Mouse (Mus musculus): Measurements from ENCODE around the gene Fbxw7. TPM values are rescaled to one million over a fixed set of nuclear protein-coding genes. Genes with fewer than 3 reads are reported as not detected.

The Fbxw7 gene
- polyA plus RNA-seq, 1 experiment from 2014 or later = 8.4 TPM

GRCm38 (mm10) chr3:84930683-84931082, 115.6 kb downstream of the Fbxw7 start:
- Histone ChIP-seq H3K4me2 (no peak overlapping the region), H3K36me3 (ENCODE audit: control insufficient read depth, insufficient read depth, low read length) (no peaks in the 10 kb centered on the region), H3K4me1 (ENCODE audit: control insufficient read depth, insufficient read depth, low read length) (0 out of 2 replicates have a peak, but pooled peaks cover 1% of the 10 kb centered on the region), H3K9ac (ENCODE audit: low read depth, low read length) (no peak overlapping the region), H3K9me3 (replicated peaks; ENCODE audit: control insufficient read depth, low read length) (no peaks in the 10 kb centered on the region), H3K27ac (ENCODE audit: low read depth, low read length) (no peak overlapping the region), H3K27me3 (ENCODE audit: control insufficient read depth, insufficient read depth, low read length) (no peaks in the 10 kb centered on the region), H3K4me3 (ENCODE audit: low read depth, low read length) (no peak overlapping the region)
- no peak for ATAC-seq (replicated peaks; ENCODE audit: insufficient number of reproducible peaks, low FRiP score, low TSS enrichment)
- 58% methylated on average over 3 of the region's 3 CpGs for WGBS (ENCODE audit: insufficient replicate concordance)

GRCm38 (mm10) chr3:84935729-84936128, 120.7 kb downstream of the Fbxw7 start:
- Histone ChIP-seq H3K9me3 (replicated peaks; ENCODE audit: control insufficient read depth, low read length) (no peaks in the 10 kb centered on the region), H3K9ac (ENCODE audit: low read depth, low read length) (no peak overlapping the region), H3K27ac (ENCODE audit: low read depth, low read length) (no peak overlapping the region), H3K4me1 (ENCODE audit: control insufficient read depth, insufficient read depth, low read length) (0 out of 2 replicates have a peak, but pooled peaks cover 4% of the 10 kb centered on the region), H3K4me3 (ENCODE audit: low read depth, low read length) (no peak overlapping the region), H3K27me3 (ENCODE audit: control insufficient read depth, insufficient read depth, low read length) (no peaks in the 10 kb centered on the region), H3K36me3 (ENCODE audit: control insufficient read depth, insufficient read depth, low read length) (no peaks in the 10 kb centered on the region), H3K4me2 (no peak overlapping the region)
- WGBS (ENCODE audit: insufficient replicate concordance) = 67% methylated on average over 1 of the region's 1 CpGs
- no peak for ATAC-seq (replicated peaks; ENCODE audit: insufficient number of reproducible peaks, low FRiP score, low TSS enrichment)

- H3K27ac ChIP-seq (ENCODE audit: low read depth, low read length) = no peak overlapping the region
- no peak overlapping the region for H3K4me2 ChIP-seq
- H3K4me3 ChIP-seq (ENCODE audit: low read depth, low read length) = no peak overlapping the region
- H3K9ac ChIP-seq (ENCODE audit: low read depth, low read length) = no peak overlapping the region
- H3K36me3 ChIP-seq (ENCODE audit: control insufficient read depth, insufficient read depth, low read length) = no peaks in the 10 kb centered on the region
- H3K9me3 ChIP-seq (replicated peaks; ENCODE audit: control insufficient read depth, low read length) = no peaks in the 10 kb centered on the region
- WGBS (ENCODE audit: insufficient replicate concordance) = 60% methylated on average over 2 of the region's 2 CpGs
- H3K4me1 ChIP-seq (ENCODE audit: control insufficient read depth, insufficient read depth, low read length) = 0 out of 2 replicates have a peak, but pooled peaks cover 4% of the 10 kb centered on the region
- ATAC-seq (replicated peaks; ENCODE audit: insufficient number of reproducible peaks, low FRiP score, low TSS enrichment) = no peak
- no peaks in the 10 kb centered on the region for H3K27me3 ChIP-seq (ENCODE audit: control insufficient read depth, insufficient read depth, low read length)
Observed at GRCm38 (mm10) chr3:84936252-84936651, 121.2 kb downstream of the Fbxw7 start.

- Histone ChIP-seq H3K9me3 (replicated peaks; ENCODE audit: control insufficient read depth, low read length) (no peaks in the 10 kb centered on the region), H3K27ac (ENCODE audit: low read depth, low read length) (no peak overlapping the region), H3K4me3 (ENCODE audit: low read depth, low read length) (no peak overlapping the region), H3K4me2 (no peak overlapping the region), H3K36me3 (ENCODE audit: control insufficient read depth, insufficient read depth, low read length) (no peaks in the 10 kb centered on the region), H3K9ac (ENCODE audit: low read depth, low read length) (no peak overlapping the region), H3K27me3 (ENCODE audit: control insufficient read depth, insufficient read depth, low read length) (no peaks in the 10 kb centered on the region), H3K4me1 (ENCODE audit: control insufficient read depth, insufficient read depth, low read length) (0 out of 2 replicates have a peak, but pooled peaks cover 4% of the 10 kb centered on the region)
- no peak for ATAC-seq (replicated peaks; ENCODE audit: insufficient number of reproducible peaks, low FRiP score, low TSS enrichment)
- 80% methylated on average over 5 of the region's 5 CpGs for WGBS (ENCODE audit: insufficient replicate concordance)
Observed at GRCm38 (mm10) chr3:84936956-84937355, 121.9 kb downstream of the Fbxw7 start.

- Histone ChIP-seq H3K9me3 (replicated peaks; ENCODE audit: control insufficient read depth, low read length) (no peaks in the 10 kb centered on the region), H3K36me3 (ENCODE audit: control insufficient read depth, insufficient read depth, low read length) (no peaks in the 10 kb centered on the region), H3K4me1 (ENCODE audit: control insufficient read depth, insufficient read depth, low read length) (0 out of 2 replicates have a peak, but pooled peaks cover 4% of the 10 kb centered on the region), H3K9ac (ENCODE audit: low read depth, low read length) (no peak overlapping the region), H3K27ac (ENCODE audit: low read depth, low read length) (no peak overlapping the region), H3K4me3 (ENCODE audit: low read depth, low read length) (no peak overlapping the region), H3K4me2 (no peak overlapping the region), H3K27me3 (ENCODE audit: control insufficient read depth, insufficient read depth, low read length) (no peaks in the 10 kb centered on the region)
- 72% methylated on average over 12 of the region's 12 CpGs for WGBS (ENCODE audit: insufficient replicate concordance)
- no peak for ATAC-seq (replicated peaks; ENCODE audit: insufficient number of reproducible peaks, low FRiP score, low TSS enrichment)
Observed at GRCm38 (mm10) chr3:84937360-84938355, 122.6 kb downstream of the Fbxw7 start.

- Histone ChIP-seq H3K9me3 (replicated peaks; ENCODE audit: control insufficient read depth, low read length) (no peaks in the 10 kb centered on the region), H3K4me2 (no peak overlapping the region), H3K4me3 (ENCODE audit: low read depth, low read length) (no peak overlapping the region), H3K27me3 (ENCODE audit: control insufficient read depth, insufficient read depth, low read length) (no peaks in the 10 kb centered on the region), H3K36me3 (ENCODE audit: control insufficient read depth, insufficient read depth, low read length) (no peaks in the 10 kb centered on the region), H3K27ac (ENCODE audit: low read depth, low read length) (no peak overlapping the region), H3K9ac (ENCODE audit: low read depth, low read length) (no peak overlapping the region), H3K4me1 (ENCODE audit: control insufficient read depth, insufficient read depth, low read length) (no peaks in the 10 kb centered on the region)
- ATAC-seq (replicated peaks; ENCODE audit: insufficient number of reproducible peaks, low FRiP score, low TSS enrichment) = no peak
- 89% methylated on average over 3 of the region's 3 CpGs for WGBS (ENCODE audit: insufficient replicate concordance)
Observed at GRCm38 (mm10) chr3:84944933-84945332, 129.9 kb downstream of the Fbxw7 start.

- H3K9ac ChIP-seq (ENCODE audit: low read depth, low read length) = no peak overlapping the region
- H3K9me3 ChIP-seq (replicated peaks; ENCODE audit: control insufficient read depth, low read length) = no peaks in the 10 kb centered on the region
- H3K4me2 ChIP-seq = no peak overlapping the region
- 91% methylated on average over 1 of the region's 1 CpGs for WGBS (ENCODE audit: insufficient replicate concordance)
- H3K4me1 ChIP-seq (ENCODE audit: control insufficient read depth, insufficient read depth, low read length) = no peaks in the 10 kb centered on the region
- ATAC-seq (replicated peaks; ENCODE audit: insufficient number of reproducible peaks, low FRiP score, low TSS enrichment) = no peak
- no peaks in the 10 kb centered on the region for H3K27me3 ChIP-seq (ENCODE audit: control insufficient read depth, insufficient read depth, low read length)
- no peaks in the 10 kb centered on the region for H3K36me3 ChIP-seq (ENCODE audit: control insufficient read depth, insufficient read depth, low read length)
- no peak overlapping the region for H3K4me3 ChIP-seq (ENCODE audit: low read depth, low read length)
- H3K27ac ChIP-seq (ENCODE audit: low read depth, low read length) = no peak overlapping the region
Observed at GRCm38 (mm10) chr3:84946381-84946780, 131.3 kb downstream of the Fbxw7 start.

- no peaks in the 10 kb centered on the region for H3K27me3 ChIP-seq (ENCODE audit: control insufficient read depth, insufficient read depth, low read length)
- no peaks in the 10 kb centered on the region for H3K36me3 ChIP-seq (ENCODE audit: control insufficient read depth, insufficient read depth, low read length)
- H3K27ac ChIP-seq (ENCODE audit: low read depth, low read length) = no peak overlapping the region
- peaks cover 6% of the 10 kb centered on the region; the same call in 1 of the 2 replicates for H3K4me1 ChIP-seq (ENCODE audit: control insufficient read depth, insufficient read depth, low read length)
- no peak overlapping the region for H3K4me2 ChIP-seq
- H3K9me3 ChIP-seq (replicated peaks; ENCODE audit: control insufficient read depth, low read length) = no peaks in the 10 kb centered on the region
- no peak for ATAC-seq (replicated peaks; ENCODE audit: insufficient number of reproducible peaks, low FRiP score, low TSS enrichment)
- H3K9ac ChIP-seq (ENCODE audit: low read depth, low read length) = no peak overlapping the region
- 75% methylated on average over 4 of the region's 4 CpGs for WGBS (ENCODE audit: insufficient replicate concordance)
- H3K4me3 ChIP-seq (ENCODE audit: low read depth, low read length) = no peak overlapping the region
Observed at GRCm38 (mm10) chr3:84949387-84949786, 134.3 kb downstream of the Fbxw7 start.
